Mouse (Mus musculus) myocyte (in vitro differentiated cells): Measurements from ENCODE around the gene Hist1h2ab. TPM values are rescaled to one million over a fixed set of nuclear protein-coding genes. Genes with fewer than 3 reads are reported as not detected.
"Not testable (repeated sequence)": the region's sequence is repeated elsewhere in the genome, so short reads cannot be mapped to it uniquely, and the experiment has no call there.

Experiments
- H3K27me3 ChIP-seq: one replicate; pipeline ENCODE4 v1.6.1; 2011; ENCODE audit not compliant: control insufficient read depth, insufficient read depth, insufficient read length
- H3K36me3 ChIP-seq: one replicate; pipeline ENCODE4 v1.6.1; 2011; ENCODE audit not compliant: control insufficient read depth, insufficient read depth
- H3K4me2 ChIP-seq: one replicate; pipeline ENCODE4 v1.6.1; 2011; ENCODE audit warnings: low read depth, control low read depth
- H3K4me3 ChIP-seq: one replicate; pipeline ENCODE4 v1.5.1; 2011; ENCODE audit warnings: mild to moderate bottlenecking, control low read depth, moderate library complexity
- H3K79me2 ChIP-seq: one replicate; pipeline ENCODE4 v1.6.1; 2011; ENCODE audit not compliant: control insufficient read depth, insufficient read depth
- H3ac ChIP-seq: one replicate; pipeline ENCODE4 v1.6.1; 2011; ENCODE audit not compliant: control insufficient read depth, insufficient read length
- CEBPB ChIP-seq: IDR thresholded peaks from 2 replicates; pipeline ENCODE4 v1.6.1; 2011; ENCODE audit warnings: mild to moderate bottlenecking, moderate library complexity; ENCODE audit not compliant: poor library complexity, insufficient read depth, severe bottlenecking
- E2F4 ChIP-seq: IDR thresholded peaks from one replicate; pipeline ENCODE4 v1.6.1; 2011; ENCODE audit warnings: mild to moderate bottlenecking, control low read depth, moderate library complexity; ENCODE audit not compliant: insufficient read depth
- MAX ChIP-seq: IDR thresholded peaks from one replicate; pipeline ENCODE4 v1.6.1; 2011; ENCODE audit warnings: low read depth, mild to moderate bottlenecking, control low read depth
- MYOD1 ChIP-seq, 3 experiments: IDR thresholded peaks; one replicate each; pipeline ENCODE4 v1.6.1; 2011; ENCODE audit warnings: control low read depth in 2 of 3, low read depth in 2 of 3, mild to moderate bottlenecking in 2 of 3, moderate library complexity in 1 of 3; ENCODE audit not compliant: insufficient read length in 2 of 3, control insufficient read depth in 1 of 3
- MYOG ChIP-seq, 3 experiments: IDR thresholded peaks; one replicate each; pipeline ENCODE4 v1.6.1; 2011; ENCODE audit warnings: control low read depth in 2 of 3, low read depth in 2 of 3, mild to moderate bottlenecking in 2 of 3; ENCODE audit not compliant: insufficient read length in 2 of 3, control insufficient read depth in 1 of 3, insufficient read depth in 1 of 3
- POLR2A ChIP-seq: IDR thresholded peaks from one replicate; pipeline ENCODE4 v1.6.1; 2011; ENCODE audit warnings: low read depth, mild to moderate bottlenecking, control low read depth, moderate library complexity; ENCODE audit not compliant: insufficient read length
- POLR2AphosphoS2 ChIP-seq: IDR thresholded peaks from one replicate; pipeline ENCODE4 v1.6.1; 2011; ENCODE audit warnings: low read depth, control low read depth; ENCODE audit not compliant: insufficient read length
- REST ChIP-seq: IDR thresholded peaks from one replicate; pipeline ENCODE4 v1.6.1; 2011; ENCODE audit warnings: mild to moderate bottlenecking, control low read depth, moderate library complexity; ENCODE audit not compliant: insufficient read depth, insufficient read length
- SRF ChIP-seq: IDR thresholded peaks from one replicate; pipeline ENCODE4 v1.6.1; 2011; ENCODE audit warnings: low read depth; ENCODE audit not compliant: control insufficient read depth, insufficient read length
- TCF12 ChIP-seq: IDR thresholded peaks from one replicate; pipeline ENCODE4 v1.6.1; 2011; ENCODE audit warnings: mild to moderate bottlenecking, control low read depth; ENCODE audit not compliant: poor library complexity, insufficient read depth, severe bottlenecking
- TCF3 ChIP-seq: IDR thresholded peaks from one replicate; pipeline ENCODE4 v1.6.1; 2011; ENCODE audit warnings: low read depth, control low read depth; ENCODE audit not compliant: insufficient read length
- USF1 ChIP-seq: IDR thresholded peaks from one replicate; pipeline ENCODE4 v1.6.1; 2011; ENCODE audit warnings: low read depth, mild to moderate bottlenecking, control low read depth, moderate library complexity
- polyA plus RNA-seq: library from polyadenylated mRNA; unstranded; fragments of >200 nt; fragmentation: generic; extraction: Trizol; gene quantifications from one replicate; pipeline ENCODE4 v1.2.1, GENCODE M21; 2012; ENCODE audit warnings: missing spikeins

Gene Hist1h2ab
- polyA plus RNA-seq, 1 experiment, result 2.1 TPM

- Histone ChIP-seq H3K79me2 (no peaks in the 10 kb centered on the region), H3ac (no peak overlapping the region), H3K36me3 (no peaks in the 10 kb centered on the region), H3K4me3 (no peak overlapping the region), H3K27me3 (no peaks in the 10 kb centered on the region), H3K4me2 (no peak overlapping the region)
- TF ChIP-seq E2F4 (no peak), MYOG (IDR thresholded peaks at IDR 0.05; ENCODE audit: control insufficient read depth in 1 of 3, insufficient read depth in 1 of 3, insufficient read length in 2 of 3, low read depth in 2 of 3) (no peak), POLR2A (no peak), POLR2AphosphoS2 (no peak), SRF (no peak), USF1 (no peak), TCF12 (no peak), REST (no peak), TCF3 (no peak), CEBPB (no peak), MYOD1 (IDR thresholded peaks at IDR 0.05; ENCODE audit: control insufficient read depth in 1 of 3, insufficient read length in 2 of 3, low read depth in 2 of 3) (no peak), MAX (no peak)
These were observed 34.5 kb upstream of the Hist1h2ab start for GRCm38 (mm10) chr13:23716261-23717042.

GRCm38 (mm10) chr13:23717176-23717575 is 33.8 kb upstream of the Hist1h2ab start:
- Histone ChIP-seq H3K36me3 (no peaks in the 10 kb centered on the region), H3K4me2 (peak overlapping the region; percentile 24), H3K27me3 (no peaks in the 10 kb centered on the region), H3K79me2 (no peaks in the 10 kb centered on the region), H3ac (no peak overlapping the region), H3K4me3 (no peak overlapping the region)
- TF ChIP-seq POLR2AphosphoS2 (no peak), MYOG (IDR thresholded peaks at IDR 0.05; ENCODE audit: control insufficient read depth in 1 of 3, insufficient read depth in 1 of 3, insufficient read length in 2 of 3, low read depth in 2 of 3) (peak in 1 of 3 experiments; percentile 27)

- not testable (repeated sequence) for H3K4me3 ChIP-seq, H3K79me2 ChIP-seq, H3K36me3 ChIP-seq, H3K27me3 ChIP-seq, H3ac ChIP-seq
- H3K4me2 ChIP-seq, result peak overlapping the region; percentile 24
These were observed 33.2 kb upstream of the Hist1h2ab start for GRCm38 (mm10) chr13:23717593-23718245.

GRCm38 (mm10) chr13:23724239-23724638 is 26.7 kb upstream of the Hist1h2ab start:
- Histone ChIP-seq H3K4me2 (no peak overlapping the region), H3K79me2 (no peaks in the 10 kb centered on the region), H3ac (no peak overlapping the region), H3K36me3 (no peaks in the 10 kb centered on the region), H3K27me3 (no peaks in the 10 kb centered on the region), H3K4me3 (no peak overlapping the region)
- TF ChIP-seq MYOD1 (IDR thresholded peaks at IDR 0.05; ENCODE audit: control insufficient read depth in 1 of 3, insufficient read length in 2 of 3, low read depth in 2 of 3) (no peak), USF1 (no peak), E2F4 (no peak), POLR2A (no peak), TCF3 (no peak), CEBPB (no peak), REST (no peak), POLR2AphosphoS2 (no peak), MYOG (IDR thresholded peaks at IDR 0.05; ENCODE audit: control insufficient read depth in 1 of 3, insufficient read depth in 1 of 3, insufficient read length in 2 of 3, low read depth in 2 of 3) (no peak)

- Histone ChIP-seq H3K36me3 (no peaks in the 10 kb centered on the region), H3ac (no peak overlapping the region), H3K4me2 (no peak overlapping the region), H3K79me2 (no peaks in the 10 kb centered on the region), H3K4me3 (no peak overlapping the region), H3K27me3 (no peaks in the 10 kb centered on the region)
- no peak for TF ChIP-seq TCF12
These were observed 25.7 kb upstream of the Hist1h2ab start for GRCm38 (mm10) chr13:23725213-23725612.
